Mouse (Mus musculus) layer of hippocampus, postnatal 10 days (tissue): ENCODE measurements around the gene Asic1. TPM values are rescaled to one million over a fixed set of nuclear protein-coding genes. Genes with fewer than 3 reads are reported as not detected.

Experiments
- total RNA-seq, 2 experiments: library from RNA; stranded (reverse); gene quantifications; 2 replicates each; pipeline ENCODE4 v1.2.3; 2021

The Asic1 gene
- total RNA-seq, 2 experiments from 2014 or later: 50.7 to 54.6 TPM

Other genes starting within 250 kb of the Asic1 start
- gene Nckap5l, start 212.6 kb upstream of the Asic1 start, total RNA-seq: 10 to 100 TPM; 32.5 to 38.1 TPM
- 1 to 10 TPM; 5.1 to 5.5 TPM for gene Bcdin3d, start 195.6 kb upstream of the Asic1 start, total RNA-seq
- gene Faim2, start 142.2 kb upstream of the Asic1 start, total RNA-seq: 100 to 1,000 TPM in 1 of 2 experiments, 10 to 100 TPM in 1; 98.1 to 101 TPM
- gene Aqp2, start 91.3 kb upstream of the Asic1 start, total RNA-seq: not detected
- gene Aqp5, start 79.6 kb upstream of the Asic1 start, total RNA-seq: under 1 TPM; 0.32 to 0.62 TPM
- not detected for gene Aqp6, start 69.0 kb upstream of the Asic1 start, total RNA-seq
- 10 to 100 TPM; 13.6 TPM for gene Racgap1, start 18.7 kb upstream of the Asic1 start, total RNA-seq
- 10 to 100 TPM; 89.4 to 94.3 TPM for gene Smarcd1, start 31.8 kb downstream of the Asic1 start, total RNA-seq
- gene Gm17349, start 35.1 kb downstream of the Asic1 start, total RNA-seq: 1 to 10 TPM; 1.5 to 2.2 TPM
- 10 to 100 TPM; 35.3 to 39.3 TPM for gene Gpd1, start 47.1 kb downstream of the Asic1 start, total RNA-seq
- gene Cox14, start 55.2 kb downstream of the Asic1 start, total RNA-seq: 100 to 1,000 TPM in 1 of 2 experiments, 10 to 100 TPM in 1; 97.4 to 107 TPM
- 10 to 100 TPM; 39.0 to 44.3 TPM for gene Cers5, start 102.5 kb downstream of the Asic1 start, total RNA-seq
- gene Lima1, start 205.1 kb downstream of the Asic1 start, total RNA-seq: 10 to 100 TPM; 15.3 to 15.5 TPM